Mouse (Mus musculus): ENCODE measurements around the gene En2.
A peak's percentile ranks its signal among the peaks of the same experiment; 100 is the strongest.

Gene En2

GRCm38 (mm10) chr5:28165358-28166255, at the start of gene En2:
Gene En2, plus strand, starts transcription at chr5:28165694.
- DNase-seq = peak; percentile 14

- no peak for DNase-seq
Observed at GRCm38 (mm10) chr5:28117251-28117880, 48.1 kb upstream of the En2 start.

GRCm38 (mm10) chr5:28117882-28118530, 47.5 kb upstream of the En2 start:
- DNase-seq = no peak

- DNase-seq = no peak
Observed at GRCm38 (mm10) chr5:28118531-28118925, 47.0 kb upstream of the En2 start.

GRCm38 (mm10) chr5:28119576-28119975, 45.9 kb upstream of the En2 start:
- DNase-seq = no peak

GRCm38 (mm10) chr5:28122491-28123454, 42.7 kb upstream of the En2 start:
- peak; percentile 74 for DNase-seq

GRCm38 (mm10) chr5:28123455-28123825, 42.1 kb upstream of the En2 start:
- no peak for DNase-seq

GRCm38 (mm10) chr5:28124321-28125230, 40.9 kb upstream of the En2 start:
- DNase-seq = no peak

- no peak for DNase-seq
Observed at GRCm38 (mm10) chr5:28128851-28129250, 36.6 kb upstream of the En2 start.

- no peak for DNase-seq
Observed at GRCm38 (mm10) chr5:28132231-28132630, 33.3 kb upstream of the En2 start.

- DNase-seq = no peak
Observed at GRCm38 (mm10) chr5:28136438-28136837, 29.1 kb upstream of the En2 start.

- DNase-seq = no peak
Observed at GRCm38 (mm10) chr5:28144555-28144954, 20.9 kb upstream of the En2 start.

- DNase-seq = no peak
Observed at GRCm38 (mm10) chr5:28146018-28146417, 19.5 kb upstream of the En2 start.

- no peak for DNase-seq
Observed at GRCm38 (mm10) chr5:28148473-28148872, 17.0 kb upstream of the En2 start.

GRCm38 (mm10) chr5:28149436-28149835, 16.1 kb upstream of the En2 start:
- DNase-seq = no peak

GRCm38 (mm10) chr5:28157044-28157730, 8.3 kb upstream of the En2 start:
- no peak for DNase-seq

GRCm38 (mm10) chr5:28157781-28158180, 7.7 kb upstream of the En2 start:
- DNase-seq = no peak

- DNase-seq = no peak
Observed at GRCm38 (mm10) chr5:28158308-28159071, 7.0 kb upstream of the En2 start.

- no peak for DNase-seq
Observed at GRCm38 (mm10) chr5:28159072-28159458, 6.4 kb upstream of the En2 start.

- no peak for DNase-seq
Observed at GRCm38 (mm10) chr5:28159891-28160470, 5.5 kb upstream of the En2 start.
